Mouse (Mus musculus): Measurements from ENCODE around the gene Ptf1a. TPM values are rescaled to one million over a fixed set of nuclear protein-coding genes. Genes with fewer than 3 reads are reported as not detected.
A peak's percentile ranks its signal among the peaks of the same experiment; 100 is the strongest.

Ptf1a gene
- total RNA-seq (2014; rRNA removed; ENCODE audit: low replicate concordance) (not detected in 2 replicates), polyA plus RNA-seq (2015; fragmentation: Nextera tagmentation; extraction: Ambion mirVana) (not detected in 2 replicates)

GRCm38 (mm10) chr2:19444931-19445831 lies at the start of gene Ptf1a:
Gene Ptf1a (plus strand): TSS chr2:19445663.
- no peak for TF ChIP-seq EP300 (IDR thresholded peaks at IDR 0.05; ENCODE audit: low read depth)
- no peak for TF ChIP-seq CTCF (IDR thresholded peaks at IDR 0.05; ENCODE audit: low read depth)
- peak within 1 kb of the TSS; percentile 32 for H3K4me2 ChIP-seq (ENCODE audit: low read depth, low read length)
- no peaks in the 10 kb centered on the region for H3K4me1 ChIP-seq (ENCODE audit: control insufficient read depth, insufficient read depth)
- ATAC-seq (ENCODE audit: insufficient read depth, low read depth) (peak; percentile 24; the same call in 1 of the 2 replicates), DNase-seq (ENCODE audit: low spot score) (no peak)
- H3K9me3 ChIP-seq (replicated peaks; ENCODE audit: control insufficient read depth, low read length): no peaks in the 10 kb centered on the region
- H3K27me3 ChIP-seq (ENCODE audit: control insufficient read depth, insufficient read depth, low read length): peaks cover 86% of the 10 kb centered on the region
- no peaks in the 10 kb centered on the region for H3K36me3 ChIP-seq (replicated peaks; ENCODE audit: control insufficient read depth, insufficient read depth, low read length)
- no peak within 1 kb of the TSS for H3K27ac ChIP-seq (ENCODE audit: low read depth)
- H3K4me3 ChIP-seq (ENCODE audit: low read depth, low read length): peak within 1 kb of the TSS; percentile 28
- under 1% methylated on average over 53 of the region's 53 CpGs for WGBS
- H3K9ac ChIP-seq (replicated peaks; ENCODE audit: low read depth, low read length): no peak within 1 kb of the TSS

- Histone ChIP-seq H3K4me2 (ENCODE audit: low read depth, low read length) (no peak overlapping the region), H3K9ac (replicated peaks; ENCODE audit: low read depth, low read length) (no peak overlapping the region), H3K27ac (ENCODE audit: low read depth) (no peak overlapping the region), H3K36me3 (replicated peaks; ENCODE audit: control insufficient read depth, insufficient read depth, low read length) (no peaks in the 10 kb centered on the region), H3K4me1 (ENCODE audit: control insufficient read depth, insufficient read depth) (no peaks in the 10 kb centered on the region), H3K27me3 (ENCODE audit: control insufficient read depth, insufficient read depth, low read length) (no peaks in the 10 kb centered on the region), H3K4me3 (ENCODE audit: low read depth, low read length) (no peak overlapping the region), H3K9me3 (replicated peaks; ENCODE audit: control insufficient read depth, low read length) (no peaks in the 10 kb centered on the region)
- no peak for DNase-seq (ENCODE audit: low spot score)
- WGBS: 44% methylated on average over 5 of the region's 5 CpGs
- no peak for ATAC-seq (ENCODE audit: insufficient read depth, low read depth)
- TF ChIP-seq CTCF (IDR thresholded peaks at IDR 0.05; ENCODE audit: low read depth) (no peak), EP300 (IDR thresholded peaks at IDR 0.05; ENCODE audit: low read depth) (no peak)
Measured at GRCm38 (mm10) chr2:19405409-19405808, 40.1 kb upstream of the Ptf1a start.

- WGBS: 56% methylated on average over 3 of the region's 3 CpGs
- ATAC-seq (ENCODE audit: insufficient read depth, low read depth) (no peak), DNase-seq (ENCODE audit: low spot score) (no peak)
- Histone ChIP-seq H3K9me3 (replicated peaks; ENCODE audit: control insufficient read depth, low read length) (no peaks in the 10 kb centered on the region), H3K27ac (ENCODE audit: low read depth) (no peak overlapping the region), H3K4me3 (ENCODE audit: low read depth, low read length) (no peak overlapping the region), H3K4me1 (ENCODE audit: control insufficient read depth, insufficient read depth) (no peaks in the 10 kb centered on the region), H3K4me2 (ENCODE audit: low read depth, low read length) (no peak overlapping the region), H3K9ac (replicated peaks; ENCODE audit: low read depth, low read length) (no peak overlapping the region), H3K27me3 (ENCODE audit: control insufficient read depth, insufficient read depth, low read length) (no peaks in the 10 kb centered on the region), H3K36me3 (replicated peaks; ENCODE audit: control insufficient read depth, insufficient read depth, low read length) (no peaks in the 10 kb centered on the region)
- TF ChIP-seq EP300 (IDR thresholded peaks at IDR 0.05; ENCODE audit: low read depth): no peak
Measured at GRCm38 (mm10) chr2:19406531-19406930, 38.9 kb upstream of the Ptf1a start.

GRCm38 (mm10) chr2:19414222-19414965 lies 31.1 kb upstream of the Ptf1a start:
- Histone ChIP-seq H3K27ac (ENCODE audit: low read depth) (no peak overlapping the region), H3K9me3 (replicated peaks; ENCODE audit: control insufficient read depth, low read length) (no peaks in the 10 kb centered on the region), H3K4me2 (ENCODE audit: low read depth, low read length) (peak overlapping the region; percentile 56), H3K36me3 (replicated peaks; ENCODE audit: control insufficient read depth, insufficient read depth, low read length) (no peaks in the 10 kb centered on the region), H3K4me3 (ENCODE audit: low read depth, low read length) (peak overlapping the region; percentile 25), H3K27me3 (ENCODE audit: control insufficient read depth, insufficient read depth, low read length) (no peaks in the 10 kb centered on the region), H3K4me1 (ENCODE audit: control insufficient read depth, insufficient read depth) (no peaks in the 10 kb centered on the region), H3K9ac (replicated peaks; ENCODE audit: low read depth, low read length) (no peak overlapping the region)
- 20% methylated on average over 19 of the region's 19 CpGs for WGBS
- DNase-seq (ENCODE audit: low spot score): peak; percentile 6
- peak; percentile 64; the same call in 1 of the 2 replicates for ATAC-seq (ENCODE audit: insufficient read depth, low read depth)
- peak; percentile 66 for TF ChIP-seq CTCF (IDR thresholded peaks at IDR 0.05; ENCODE audit: low read depth)
- no peak for TF ChIP-seq EP300 (IDR thresholded peaks at IDR 0.05; ENCODE audit: low read depth)

- TF ChIP-seq EP300 (IDR thresholded peaks at IDR 0.05; ENCODE audit: low read depth) (no peak), CTCF (IDR thresholded peaks at IDR 0.05; ENCODE audit: low read depth) (peak; percentile 91)
- 2% methylated on average over 6 of the region's 6 CpGs for WGBS
- ATAC-seq (ENCODE audit: insufficient read depth, low read depth) (peak; percentile 69; the same call in 1 of the 2 replicates), DNase-seq (ENCODE audit: low spot score) (peak; percentile 81)
- no peaks in the 10 kb centered on the region for H3K9me3 ChIP-seq (replicated peaks; ENCODE audit: control insufficient read depth, low read length)
- H3K27me3 ChIP-seq (ENCODE audit: control insufficient read depth, insufficient read depth, low read length): no peaks in the 10 kb centered on the region
- H3K4me1 ChIP-seq (ENCODE audit: control insufficient read depth, insufficient read depth): no peaks in the 10 kb centered on the region
- no peak overlapping the region for H3K27ac ChIP-seq (ENCODE audit: low read depth)
- peak overlapping the region; percentile 25 for H3K4me3 ChIP-seq (ENCODE audit: low read depth, low read length)
- no peaks in the 10 kb centered on the region for H3K36me3 ChIP-seq (replicated peaks; ENCODE audit: control insufficient read depth, insufficient read depth, low read length)
- no peak overlapping the region for H3K9ac ChIP-seq (replicated peaks; ENCODE audit: low read depth, low read length)
- H3K4me2 ChIP-seq (ENCODE audit: low read depth, low read length): peak overlapping the region; percentile 56
Measured at GRCm38 (mm10) chr2:19415063-19415521, 30.4 kb upstream of the Ptf1a start.
